Mouse (Mus musculus) G1E (cell line): Measurements from ENCODE around the gene Gabra4.

ENCODE experiments used
- CTCF ChIP-seq: IDR thresholded peaks from 2 replicates; pipeline ENCODE4 v1.5.1; 2012; ENCODE audit warnings: low read depth, low read length, inconsistent platforms, mixed read lengths
- GATA1 ChIP-seq: IDR thresholded peaks from 2 replicates; pipeline ENCODE4 v1.6.1; 2012; ENCODE audit warnings: borderline replicate concordance, low read length, inconsistent platforms, mixed read lengths
- GATA2 ChIP-seq: IDR thresholded peaks from 2 replicates; pipeline ENCODE4 v1.6.1; 2012; ENCODE audit warnings: low read depth, low read length, inconsistent platforms, borderline replicate concordance
- TAL1 ChIP-seq: conservative IDR thresholded peaks from 2 replicates; pipeline ENCODE4 v1.6.1; 2012; ENCODE audit warnings: low read depth, low read length, inconsistent platforms, mixed read lengths

DNA sequence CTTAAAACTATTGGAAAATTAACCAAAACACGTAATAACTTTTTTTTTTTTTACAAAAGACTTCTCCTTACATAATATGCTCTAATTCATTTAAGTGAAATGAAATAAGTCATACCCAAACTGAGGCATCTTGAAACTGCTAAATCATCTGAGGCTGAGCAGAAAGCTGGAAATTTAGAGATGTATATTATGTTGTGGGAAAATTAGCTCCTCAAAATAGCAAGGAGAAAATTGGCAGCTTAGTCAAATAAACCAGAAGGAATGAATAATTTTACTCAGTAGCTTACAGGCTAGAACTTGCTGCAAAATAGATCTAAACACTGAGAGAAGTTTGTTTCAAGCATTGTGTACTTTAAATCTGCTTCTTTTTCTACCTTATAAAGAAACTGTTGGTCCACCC is 49.4 kb downstream of the Gabra4 start:
- TF ChIP-seq CTCF: no peak
- TF ChIP-seq GATA2: no peak
- no peak for TF ChIP-seq GATA1
- no peak for TF ChIP-seq TAL1
